Comparison of ENCODE assay signal across 10 mouse cellular contexts in the genomic region with DNA sequence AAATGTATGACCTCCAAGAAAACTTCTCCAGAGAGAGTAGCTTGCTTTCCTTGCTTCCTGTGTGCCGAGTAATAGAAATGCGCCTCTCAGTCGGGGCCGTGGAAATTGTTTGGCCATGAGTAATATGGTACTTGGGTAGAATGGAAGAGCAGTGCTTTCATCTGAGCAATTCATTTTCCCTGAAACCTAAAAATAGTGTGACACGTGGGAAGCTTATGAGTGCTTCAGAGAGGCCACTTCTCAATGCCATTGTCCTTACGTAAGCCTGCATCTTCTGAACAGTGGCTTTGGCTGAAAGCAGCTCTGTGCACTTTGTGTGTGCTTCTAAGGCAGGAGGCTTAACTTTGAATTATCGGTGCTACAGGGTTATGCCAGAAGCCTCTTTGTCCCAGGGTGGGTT.
A peak's percentile ranks its signal among the peaks of the same experiment; 100 is the strongest.
DNase-seq lines count a peak whose midpoint lies in the region; ATAC-seq and TF ChIP-seq lines count a peak whose summit lies in the region.
"Had no signal": no experiment of that assay in that cellular context is flagged by ENCODE, and none has a peak within 500 bp of the region (broad histone marks: within the 10 kb centered on the region; RNA-seq: fewer than 3 reads in every experiment).

No protein-coding gene starts in this region.

- peak overlapping the region; percentile 55; the same call in 1 of the 2 replicates for H3K27ac ChIP-seq in layer of hippocampus, adult 2 months
- H3K27ac ChIP-seq in heart, embryonic 12.5 days (ENCODE audit: poor library complexity, severe bottlenecking): peak overlapping the region; percentile 87
- H3K27ac ChIP-seq: neural tube, embryonic 13.5 days had no signal

- 0 out of 2 replicates have a peak overlapping the region, but pooled peaks have one; percentile 7 for H3K4me2 ChIP-seq in heart, embryonic 12.5 days
- H3K4me2 ChIP-seq: neural tube, embryonic 13.5 days had no signal

- H3K9me3 ChIP-seq in heart, embryonic 12.5 days (replicated peaks): no peaks in the 10 kb centered on the region
- H3K9me3 ChIP-seq: neural tube, embryonic 13.5 days had no signal

- ATAC-seq in heart, embryonic 12.5 days (ENCODE audit: insufficient number of reproducible peaks, low FRiP score): peak; percentile 78
- ATAC-seq in megakaryocyte progenitor cell, adult 5-6 weeks (replicated peaks; ENCODE audit: poor library complexity): no peak

- WGBS in heart, embryonic 12.5 days: 40% methylated on average over 7 of the region's 7 CpGs

- H3K9ac ChIP-seq in heart, embryonic 12.5 days: no peak overlapping the region
- H3K9ac ChIP-seq: neural tube, embryonic 13.5 days had no signal

- H3K4me1 ChIP-seq in heart, embryonic 12.5 days (replicated peaks): peaks cover 16% of the 10 kb centered on the region
- H3K4me1 ChIP-seq: neural tube, embryonic 13.5 days had no signal

- no peaks in the 10 kb centered on the region for H3K27me3 ChIP-seq in heart, embryonic 12.5 days (replicated peaks)
- H3K27me3 ChIP-seq: neural tube, embryonic 13.5 days had no signal

- H3K36me3 ChIP-seq in heart, embryonic 12.5 days: no peaks in the 10 kb centered on the region
- H3K36me3 ChIP-seq: neural tube, embryonic 13.5 days had no signal

- no peak overlapping the region for H3K4me3 ChIP-seq in layer of hippocampus, adult 2 months
- no peak overlapping the region for H3K4me3 ChIP-seq in heart, embryonic 12.5 days
- H3K4me3 ChIP-seq: neural tube, embryonic 13.5 days had no signal

- TF ChIP-seq CTCF in layer of hippocampus, adult 2 months (conservative IDR thresholded peaks at IDR 0.05): no peak

- DNase-seq in layer of hippocampus, adult 2 months (ENCODE audit: low spot score in 2 of 2): peak in 1 of 2 experiments; percentile 30
- DNase-seq in layer of hippocampus, adult 9-10 months (ENCODE audit: low spot score): no peak
- DNase-seq in Muller cell, postnatal 12 days (ENCODE audit: inconsistent ontology term): peak; percentile 19
- peak; percentile 41 for DNase-seq in adrenal gland, postnatal 10 days
- DNase-seq in spleen, postnatal 36 days (ENCODE audit: low spot score in 2 of 2): no peak
- DNase-seq in natural killer cell, adult 2 months (ENCODE audit: low spot score in 2 of 2): no peak
- DNase-seq: kidney, adult 9 months had no signal

Comparison
In these comparisons a context has a peak if more than half of its experiments do, and no peak if none do; other contexts are left out.
1. DNase-seq: peak in Muller cell, postnatal 12 days (single experiment) and adrenal gland, postnatal 10 days (single experiment); none in layer of hippocampus, adult 9-10 months (single experiment), spleen, postnatal 36 days (0 of 2) and natural killer cell, adult 2 months (0 of 2).